Mouse (Mus musculus) lung, adult 2 months (tissue): Measurements from ENCODE around the gene Gm43720.

Experiments used
- CTCF ChIP-seq: fragments of 200-500 bp; IDR thresholded peaks from 2 replicates; pipeline ENCODE4 v1.5.1; 2011; ENCODE audit warnings: mild to moderate bottlenecking, low read length, control low read depth; ENCODE audit not compliant: insufficient read depth
- POLR2A ChIP-seq: fragments of 200-500 bp; IDR thresholded peaks from 2 replicates; pipeline ENCODE4 v1.6.1; 2011; ENCODE audit warnings: low read depth, mild to moderate bottlenecking, control low read depth, low read length, borderline replicate concordance; ENCODE audit errors: extremely low read depth

- TF ChIP-seq CTCF = no peak
- no peak for TF ChIP-seq POLR2A
Observed at GRCm38 (mm10) chr5:138275216-138276050, 4.3 kb downstream of the Gm43720 start.
